Mouse (Mus musculus) liver, embryonic 12.5 days (tissue): ENCODE data around the gene Mpp4. TPM values are rescaled to one million over a fixed set of nuclear protein-coding genes. Genes with fewer than 3 reads are reported as not detected.

Source experiments
- ATAC-seq: fragments of 200-750 bp; cut with Nextera tagmentation; 2 replicates; pipeline ENCODE4 v1.8.0; 2017; ENCODE audit warnings: moderate number of reproducible peaks, mild to moderate bottlenecking, moderate library complexity
- H3K27ac ChIP-seq: fragments of 300-500 bp; sonication (generic); 2 replicates; pipeline ENCODE4 v1.5.1; 2016; ENCODE audit warnings: mild to moderate bottlenecking
- H3K27me3 ChIP-seq: fragments of 300-500 bp; sonication (generic); replicated peaks from 2 replicates; pipeline ENCODE4 v1.6.1; 2016; ENCODE audit warnings: mild to moderate bottlenecking, moderate library complexity
- H3K36me3 ChIP-seq: fragments of 300-500 bp; sonication (generic); 2 replicates; pipeline ENCODE4 v1.6.1; 2016; ENCODE audit warnings: mild to moderate bottlenecking, moderate library complexity
- H3K4me1 ChIP-seq: fragments of 300-500 bp; sonication (generic); 2 replicates; pipeline ENCODE4 v1.6.1; 2016
- H3K4me2 ChIP-seq: fragments of 300-500 bp; sonication (generic); 2 replicates; pipeline ENCODE4 v1.6.1; 2016; ENCODE audit warnings: mild to moderate bottlenecking, moderate library complexity
- H3K4me3 ChIP-seq: fragments of 300-500 bp; sonication (generic); 2 replicates; pipeline ENCODE4 v1.5.1; 2016; ENCODE audit warnings: mild to moderate bottlenecking, moderate library complexity
- H3K9ac ChIP-seq: fragments of 300-500 bp; sonication (generic); 2 replicates; pipeline ENCODE4 v1.6.1; 2016; ENCODE audit warnings: mild to moderate bottlenecking, moderate library complexity
- H3K9me3 ChIP-seq: fragments of 300-500 bp; sonication (generic); replicated peaks from 2 replicates; pipeline ENCODE4 v1.6.1; 2016; ENCODE audit warnings: mild to moderate bottlenecking, moderate library complexity
- WGBS: fragments of 180-500 bp; shearing (Covaris S2); methylation state at CpG from one replicate; pipeline ENCODE4 v1.1.7; 2016; ENCODE audit not compliant: insufficient replicate concordance; 5-methylcytosine and 5-hydroxymethylcytosine counted together
- polyA plus RNA-seq: library from polyadenylated mRNA; unstranded; fragments of >200 nt; fragmentation: Nextera tagmentation; extraction: Ambion mirVana; gene quantifications from 2 replicates; pipeline ENCODE4 v1.2.1, GENCODE M21; 2016

Gene Mpp4
- polyA plus RNA-seq, 1 experiment from 2014 or later, result 0.45 TPM

GRCm38 (mm10) chr1:59134419-59134818 lies 28.8 kb downstream of the Mpp4 start:
- no peaks in the 10 kb centered on the region for H3K9me3 ChIP-seq
- no peak overlapping the region for H3K9ac ChIP-seq
- H3K27ac ChIP-seq, result no peak overlapping the region
- WGBS, result 61% methylated on average over 5 of the region's 5 CpGs
- H3K4me3 ChIP-seq, result no peak overlapping the region
- H3K4me1 ChIP-seq, result no peaks in the 10 kb centered on the region
- ATAC-seq, result no peak
- no peaks in the 10 kb centered on the region for H3K36me3 ChIP-seq
- H3K27me3 ChIP-seq, result no peaks in the 10 kb centered on the region
- no peak overlapping the region for H3K4me2 ChIP-seq

- 63% methylated on average over 7 of the region's 7 CpGs for WGBS
- no peak for ATAC-seq
Measured at GRCm38 (mm10) chr1:59128879-59129278, 34.3 kb downstream of the Mpp4 start.

GRCm38 (mm10) chr1:59125558-59125957 lies 37.6 kb downstream of the Mpp4 start:
- no peak overlapping the region for H3K27ac ChIP-seq
- no peaks in the 10 kb centered on the region for H3K9me3 ChIP-seq
- H3K4me3 ChIP-seq, result no peak overlapping the region
- WGBS, result 61% methylated on average over 5 of the region's 5 CpGs
- H3K27me3 ChIP-seq, result no peaks in the 10 kb centered on the region
- H3K36me3 ChIP-seq, result no peaks in the 10 kb centered on the region
- peaks cover under 1% of the 10 kb centered on the region for H3K4me1 ChIP-seq
- no peak overlapping the region for H3K4me2 ChIP-seq
- no peak for ATAC-seq
- no peak overlapping the region for H3K9ac ChIP-seq

More at GRCm38 (mm10) chr1:59128879-59129278, 34.3 kb downstream of the Mpp4 start:
- Histone ChIP-seq H3K9me3 (no peaks in the 10 kb centered on the region), H3K27me3 (no peaks in the 10 kb centered on the region), H3K4me3 (no peak overlapping the region), H3K36me3 (no peaks in the 10 kb centered on the region), H3K9ac (no peak overlapping the region), H3K4me2 (no peak overlapping the region), H3K4me1 (no peaks in the 10 kb centered on the region), H3K27ac (no peak overlapping the region)

- Histone ChIP-seq H3K27me3 (no peaks in the 10 kb centered on the region), H3K4me1 (peaks cover 12% of the 10 kb centered on the region), H3K36me3 (no peaks in the 10 kb centered on the region), H3K9ac (peak within 1 kb of the TSS; percentile 76), H3K4me2 (peak within 1 kb of the TSS; percentile 93), H3K4me3 (peak within 1 kb of the TSS; percentile 69), H3K9me3 (no peaks in the 10 kb centered on the region), H3K27ac (peak within 1 kb of the TSS; percentile 49)
- peak; percentile 96 for ATAC-seq
- WGBS, result under 1% methylated on average over 71 of the region's 74 CpGs
Measured at GRCm38 (mm10) chr1:59119720-59120457, 43.3 kb downstream of the Mpp4 start, which contains the start of gene Tmem237. TSS of gene Tmem237 (minus strand) at chr1:59120408.

GRCm38 (mm10) chr1:59110524-59110923 lies 52.7 kb downstream of the Mpp4 start:
- ATAC-seq, result no peak
- Histone ChIP-seq H3K4me2 (no peak overlapping the region), H3K9ac (no peak overlapping the region), H3K4me3 (no peak overlapping the region), H3K27me3 (no peaks in the 10 kb centered on the region), H3K9me3 (no peaks in the 10 kb centered on the region), H3K27ac (no peak overlapping the region), H3K4me1 (no peaks in the 10 kb centered on the region), H3K36me3 (peaks cover 25% of the 10 kb centered on the region)
- 68% methylated on average over 8 of the region's 8 CpGs for WGBS

- ATAC-seq, result no peak
- Histone ChIP-seq H3K9me3 (no peaks in the 10 kb centered on the region), H3K27me3 (no peaks in the 10 kb centered on the region), H3K36me3 (peaks cover 12% of the 10 kb centered on the region), H3K27ac (no peak overlapping the region), H3K9ac (no peak overlapping the region), H3K4me3 (no peak overlapping the region), H3K4me2 (no peak overlapping the region), H3K4me1 (no peaks in the 10 kb centered on the region)
- 73% methylated on average over 6 of the region's 6 CpGs for WGBS
Measured at GRCm38 (mm10) chr1:59102071-59102470, 61.1 kb downstream of the Mpp4 start.

GRCm38 (mm10) chr1:59101020-59101419 lies 62.2 kb downstream of the Mpp4 start:
- Histone ChIP-seq H3K9ac (no peak overlapping the region), H3K4me1 (no peaks in the 10 kb centered on the region), H3K27me3 (no peaks in the 10 kb centered on the region), H3K36me3 (peaks cover 11% of the 10 kb centered on the region), H3K4me2 (no peak overlapping the region), H3K4me3 (no peak overlapping the region), H3K27ac (no peak overlapping the region), H3K9me3 (no peaks in the 10 kb centered on the region)
- no peak for ATAC-seq
- WGBS, result 81% methylated on average over 5 of the region's 5 CpGs

- H3K27me3 ChIP-seq, result no peaks in the 10 kb centered on the region; the same call in 1 of the 2 replicates
- no peak within 1 kb of the TSS for H3K4me3 ChIP-seq
- WGBS, result 80% methylated on average over 19 of the region's 19 CpGs
- ATAC-seq, result no peak
- no peaks in the 10 kb centered on the region for H3K36me3 ChIP-seq
- H3K4me2 ChIP-seq, result no peak within 1 kb of the TSS
- H3K9ac ChIP-seq, result no peak within 1 kb of the TSS
- no peak within 1 kb of the TSS for H3K27ac ChIP-seq
- H3K9me3 ChIP-seq, result no peaks in the 10 kb centered on the region
- no peaks in the 10 kb centered on the region for H3K4me1 ChIP-seq
Measured at GRCm38 (mm10) chr1:59094705-59095104, 68.5 kb downstream of the Mpp4 start, which contains the start of gene C2cd6. TSS of gene C2cd6 (minus strand) at chr1:59094900.

Other genes starting within 250 kb of the Mpp4 start
- gene Trak2, start 190.0 kb downstream of the Mpp4 start, polyA plus RNA-seq, result 56.5 and 59.8 TPM in 2 replicates
- gene Stradb, start 189.9 kb downstream of the Mpp4 start, polyA plus RNA-seq, result 37.5 and 38.4 TPM in 2 replicates
- gene C2cd6, start 68.5 kb downstream of the Mpp4 start, polyA plus RNA-seq, result not detected in 2 replicates
- gene Tmem237, start 43.0 kb downstream of the Mpp4 start, polyA plus RNA-seq, result 10.4 and 11.5 TPM in 2 replicates
- gene Als2, start 73.8 kb upstream of the Mpp4 start, polyA plus RNA-seq, result 9.6 and 10.3 TPM in 2 replicates
- not detected in 2 replicates for gene Cdk15, start 93.5 kb upstream of the Mpp4 start, polyA plus RNA-seq